Mouse (Mus musculus): ENCODE measurements at regions not wholly inside any gene's neighbourhood (a gene's known extent, or its start where the extent isn't known, plus 50 kb on each side); places are given as distances from the start of the nearest gene placed in this dataset.
"Not testable (repeated sequence)": the region's sequence is repeated elsewhere in the genome, so short reads cannot be mapped to it uniquely, and the experiment has no call there.

DNA sequence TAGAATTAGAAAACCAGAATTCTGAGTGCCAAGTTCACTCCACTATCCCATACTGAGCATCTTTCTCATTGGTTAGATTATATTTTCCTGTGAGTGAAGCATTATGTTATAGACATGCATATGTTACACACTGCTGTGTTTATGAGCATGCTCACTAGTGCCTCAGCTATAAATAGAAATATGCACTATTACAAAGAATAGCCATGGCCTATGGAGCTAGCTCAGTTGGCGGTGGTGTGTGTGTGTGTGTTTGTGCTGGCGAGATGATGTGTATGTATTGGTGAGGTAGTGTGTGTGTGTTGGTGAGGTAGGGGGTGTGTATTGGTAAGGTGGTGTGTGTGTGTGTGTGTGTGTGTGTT lies 106.2 kb downstream of the Sec31a start:
- WGBS: 88% methylated on average over 2 of the region's 2 CpGs
- Histone ChIP-seq H3K27me3 (no peaks in the 10 kb centered on the region), H3K9ac (no peak overlapping the region), H3K36me3 (no peaks in the 10 kb centered on the region), H3K9me3 (no peaks in the 10 kb centered on the region), H3K27ac (no peak overlapping the region), H3K4me3 (no peak overlapping the region), H3K4me1 (no peaks in the 10 kb centered on the region), H3K4me2 (no peak overlapping the region)
- no peak for ATAC-seq (ENCODE audit: insufficient number of reproducible peaks, insufficient read depth, low FRiP score, low TSS enrichment, low read depth)

DNA sequence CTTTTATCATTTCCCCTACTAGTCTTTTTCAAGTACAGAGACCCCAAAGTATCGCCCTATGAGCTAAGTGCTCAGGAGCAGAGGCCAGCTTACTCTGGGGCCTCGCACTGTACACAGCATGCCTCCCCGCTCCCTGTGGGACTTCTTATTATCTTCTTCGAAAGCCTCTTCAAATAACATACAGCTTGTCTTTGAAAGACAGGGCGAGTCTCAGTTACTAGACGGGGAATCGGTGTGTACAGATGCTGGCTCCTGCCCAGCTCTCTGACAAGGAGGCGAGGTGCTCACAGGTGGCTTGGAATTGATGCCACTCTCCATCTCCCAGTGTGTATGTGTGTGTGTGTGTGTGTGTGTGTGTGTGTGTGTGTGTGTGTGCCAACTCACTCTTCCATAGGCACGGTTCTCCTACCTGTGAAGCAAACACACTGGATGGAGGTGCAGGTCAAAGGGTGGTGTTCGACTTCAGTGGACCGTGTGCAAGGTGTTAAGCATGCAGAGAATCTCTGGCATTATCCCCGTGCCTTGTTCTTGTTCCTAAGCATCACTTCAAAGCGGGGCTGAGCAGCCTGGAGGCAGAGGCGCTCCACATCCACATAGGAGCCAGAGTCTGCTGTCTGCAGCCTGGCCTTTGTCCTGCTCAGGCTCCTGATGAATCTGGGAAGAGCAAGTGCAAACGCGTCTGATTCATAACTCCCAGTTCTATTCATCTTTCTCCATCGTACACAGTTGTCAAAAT lies 106.8 kb downstream of the Sec31a start:
- H3K36me3 ChIP-seq: no peaks in the 10 kb centered on the region
- no peak overlapping the region for H3K4me2 ChIP-seq
- H3K9me3 ChIP-seq: no peaks in the 10 kb centered on the region
- no peak overlapping the region for H3K4me3 ChIP-seq
- ATAC-seq (ENCODE audit: insufficient number of reproducible peaks, insufficient read depth, low FRiP score, low TSS enrichment, low read depth): no peak
- H3K27ac ChIP-seq: no peak overlapping the region
- H3K9ac ChIP-seq: no peak overlapping the region
- no peaks in the 10 kb centered on the region for H3K4me1 ChIP-seq
- H3K27me3 ChIP-seq: no peaks in the 10 kb centered on the region
- 62% methylated on average over 17 of the region's 17 CpGs for WGBS

DNA sequence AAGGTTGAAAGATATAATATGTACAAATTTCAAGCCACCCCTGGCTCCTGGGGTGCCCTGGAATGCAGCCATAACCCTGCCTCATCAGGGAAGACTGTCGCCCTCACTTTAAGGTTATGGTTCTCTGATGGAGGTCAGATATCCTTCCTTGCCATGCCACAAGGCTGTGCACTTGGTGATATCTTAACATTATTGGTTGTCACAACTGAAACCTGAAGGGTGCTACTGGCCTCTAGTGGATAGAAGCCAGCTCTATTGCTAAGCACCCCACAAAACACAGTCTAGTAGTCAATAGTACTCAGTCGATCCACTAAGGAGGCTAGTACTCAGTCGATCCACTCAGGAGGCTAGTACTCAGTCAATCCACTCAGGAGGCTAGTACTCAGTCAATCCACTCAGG lies 111.6 kb downstream of the Sec31a start:
- Histone ChIP-seq H3K4me3 (no peak overlapping the region), H3K27ac (no peak overlapping the region), H3K27me3 (no peaks in the 10 kb centered on the region), H3K9me3 (no peaks in the 10 kb centered on the region), H3K4me1 (no peaks in the 10 kb centered on the region), H3K9ac (no peak overlapping the region), H3K4me2 (no peak overlapping the region), H3K36me3 (no peaks in the 10 kb centered on the region)
- WGBS: 67% methylated on average over 3 of the region's 3 CpGs
- ATAC-seq (ENCODE audit: insufficient number of reproducible peaks, insufficient read depth, low FRiP score, low TSS enrichment, low read depth): no peak

DNA sequence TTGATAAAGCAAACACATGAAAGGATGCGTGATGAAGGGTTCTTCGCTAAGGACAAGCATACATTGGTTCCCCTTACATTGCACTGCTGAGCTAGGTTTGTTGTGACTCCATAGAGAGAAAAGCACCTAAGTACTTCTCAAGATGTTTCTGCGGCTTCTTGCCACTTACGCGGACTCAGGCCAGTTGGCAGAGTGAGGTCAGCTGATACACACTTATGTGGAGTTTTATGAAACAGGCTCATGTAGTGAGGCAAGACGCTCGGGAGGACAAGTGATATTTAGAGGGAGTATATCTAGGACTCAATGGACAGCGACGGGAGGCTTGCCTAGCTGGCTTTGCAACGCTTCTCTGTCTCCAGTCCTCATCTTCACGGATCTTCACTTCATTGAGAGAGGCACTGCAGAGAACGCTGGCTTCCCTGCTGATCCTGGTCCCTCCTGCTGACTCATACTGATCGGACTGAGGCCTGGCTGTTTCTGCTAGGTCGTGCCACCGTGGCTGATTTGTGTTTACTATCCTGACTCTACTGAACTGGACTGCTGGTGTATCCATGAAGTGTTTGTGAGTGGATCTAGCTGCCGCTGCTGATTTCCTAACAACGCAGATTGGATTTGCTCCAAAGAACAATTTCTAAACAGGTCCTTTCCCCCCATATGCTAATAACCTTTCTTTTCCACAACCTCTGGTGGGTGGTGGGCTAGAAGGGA lies 113.8 kb downstream of the Sec31a start:
- H3K4me1 ChIP-seq: no peaks in the 10 kb centered on the region
- H3K4me2 ChIP-seq: no peak overlapping the region
- no peaks in the 10 kb centered on the region for H3K27me3 ChIP-seq
- no peak for ATAC-seq (ENCODE audit: insufficient number of reproducible peaks, insufficient read depth, low FRiP score, low TSS enrichment, low read depth)
- H3K4me3 ChIP-seq: no peak overlapping the region
- no peak overlapping the region for H3K9ac ChIP-seq
- H3K36me3 ChIP-seq: no peaks in the 10 kb centered on the region
- 77% methylated on average over 17 of the region's 17 CpGs for WGBS
- peaks cover 7% of the 10 kb centered on the region; the same call in 1 of the 2 replicates for H3K9me3 ChIP-seq
- H3K27ac ChIP-seq: no peak overlapping the region

DNA sequence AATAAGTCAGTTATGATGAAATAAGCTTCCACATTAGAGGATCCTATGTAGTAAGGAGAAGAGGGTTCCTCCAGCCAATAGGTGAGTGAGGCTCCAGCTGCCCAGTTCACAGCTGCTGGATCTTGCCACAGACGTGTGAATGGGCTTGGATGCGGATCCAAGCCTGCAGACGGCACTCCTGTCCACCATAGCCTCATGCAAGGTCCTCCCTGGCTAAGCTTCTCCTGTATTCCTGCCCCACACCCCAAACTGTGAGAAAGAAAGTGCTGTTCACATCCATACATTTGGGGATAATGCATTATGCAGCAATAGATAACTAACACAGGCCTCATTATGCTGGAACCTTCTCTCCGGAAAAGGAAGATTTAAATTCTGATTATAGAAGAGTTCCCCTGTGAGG lies 116.9 kb downstream of the Sec31a start:
- peaks cover 7% of the 10 kb centered on the region; the same call in 1 of the 2 replicates for H3K9me3 ChIP-seq
- no peak overlapping the region for H3K27ac ChIP-seq
- ATAC-seq (ENCODE audit: insufficient number of reproducible peaks, insufficient read depth, low FRiP score, low TSS enrichment, low read depth): no peak
- no peak overlapping the region for H3K9ac ChIP-seq
- H3K27me3 ChIP-seq: no peaks in the 10 kb centered on the region
- H3K4me1 ChIP-seq: no peaks in the 10 kb centered on the region
- no peak overlapping the region for H3K4me3 ChIP-seq
- no peak overlapping the region for H3K4me2 ChIP-seq
- no peaks in the 10 kb centered on the region for H3K36me3 ChIP-seq
- WGBS: 83% methylated on average over 4 of the region's 4 CpGs

DNA sequence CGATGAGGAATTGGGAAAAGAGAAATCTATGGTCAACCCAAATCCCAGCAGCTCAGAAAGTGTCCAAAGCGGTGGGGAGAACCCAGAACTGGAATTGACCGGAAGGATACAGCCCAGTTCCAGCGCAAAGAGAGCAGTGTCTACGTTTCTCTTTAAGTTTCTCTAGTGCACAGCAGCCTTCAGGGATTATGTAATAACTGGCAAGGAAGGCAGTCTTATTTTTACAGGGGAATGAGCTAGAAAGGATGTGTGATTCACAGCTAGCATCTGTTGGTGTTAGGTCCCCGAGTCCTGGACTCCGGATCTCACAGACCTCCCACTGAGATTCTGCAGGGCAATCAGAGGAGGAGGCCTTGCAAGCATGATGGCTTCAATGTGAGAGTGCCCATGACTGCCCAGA lies 121.8 kb downstream of the Sec31a start:
- Histone ChIP-seq H3K4me2 (no peak overlapping the region), H3K9me3 (peaks cover 5% of the 10 kb centered on the region; the same call in 1 of the 2 replicates), H3K36me3 (no peaks in the 10 kb centered on the region), H3K9ac (no peak overlapping the region), H3K4me1 (no peaks in the 10 kb centered on the region), H3K27ac (no peak overlapping the region), H3K4me3 (no peak overlapping the region), H3K27me3 (no peaks in the 10 kb centered on the region)
- 81% methylated on average over 7 of the region's 7 CpGs for WGBS
- ATAC-seq (ENCODE audit: insufficient number of reproducible peaks, insufficient read depth, low FRiP score, low TSS enrichment, low read depth): no peak

DNA sequence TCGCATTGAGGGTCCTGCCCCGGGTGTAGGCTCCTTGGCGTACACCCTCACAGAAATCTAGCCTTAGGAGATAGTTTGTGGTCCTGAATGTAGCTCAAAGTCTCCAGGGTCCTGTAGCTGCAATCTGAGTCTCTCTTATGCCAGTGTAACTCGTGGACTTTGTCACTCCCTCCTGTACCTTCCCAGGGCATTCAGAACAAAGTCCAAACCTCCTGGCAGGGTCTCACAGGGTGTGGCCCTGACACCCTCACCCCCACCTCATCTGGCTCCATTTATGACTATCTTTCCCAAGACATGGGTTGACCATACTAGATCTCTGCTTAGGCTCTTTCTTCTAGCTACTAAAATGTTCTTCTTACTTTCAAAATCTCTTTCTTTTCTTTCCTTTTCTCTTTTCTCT lies 120.6 kb upstream of the Tmem150c start:
- no peak overlapping the region for H3K27ac ChIP-seq
- no peaks in the 10 kb centered on the region for H3K36me3 ChIP-seq
- no peak overlapping the region for H3K4me3 ChIP-seq
- no peak for ATAC-seq (ENCODE audit: insufficient number of reproducible peaks, insufficient read depth, low FRiP score, low TSS enrichment, low read depth)
- no peaks in the 10 kb centered on the region for H3K9me3 ChIP-seq
- H3K27me3 ChIP-seq: no peaks in the 10 kb centered on the region
- no peaks in the 10 kb centered on the region for H3K4me1 ChIP-seq
- WGBS: 85% methylated on average over 4 of the region's 4 CpGs
- no peak overlapping the region for H3K9ac ChIP-seq
- H3K4me2 ChIP-seq: no peak overlapping the region

DNA sequence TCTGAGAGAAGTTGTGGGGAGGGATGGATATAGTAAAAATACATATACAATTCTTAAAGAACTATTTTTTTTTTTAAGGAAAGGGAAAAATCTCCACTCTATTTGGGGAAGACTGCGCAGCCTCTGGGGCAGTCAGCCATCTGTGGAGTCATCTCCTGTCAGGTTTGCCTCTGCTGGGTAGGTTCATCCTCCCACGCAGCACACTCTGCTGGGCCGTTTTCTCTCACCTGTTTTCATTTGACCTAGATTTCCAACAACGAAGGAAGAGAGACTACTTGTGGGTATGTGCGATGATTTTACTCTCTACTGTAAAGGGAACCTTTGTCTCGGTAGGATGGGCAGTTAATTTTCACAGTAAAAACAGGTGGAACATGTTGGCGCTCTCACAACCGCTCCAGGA lies 119.9 kb upstream of the Tmem150c start:
- 87% methylated on average over 8 of the region's 8 CpGs for WGBS
- H3K27me3 ChIP-seq: no peaks in the 10 kb centered on the region
- H3K27ac ChIP-seq: no peak overlapping the region
- H3K9ac ChIP-seq: no peak overlapping the region
- H3K4me3 ChIP-seq: no peak overlapping the region
- peaks cover 5% of the 10 kb centered on the region for H3K4me1 ChIP-seq
- ATAC-seq (ENCODE audit: insufficient number of reproducible peaks, insufficient read depth, low FRiP score, low TSS enrichment, low read depth): no peak
- no peaks in the 10 kb centered on the region for H3K36me3 ChIP-seq
- no peaks in the 10 kb centered on the region for H3K9me3 ChIP-seq
- no peak overlapping the region for H3K4me2 ChIP-seq

DNA sequence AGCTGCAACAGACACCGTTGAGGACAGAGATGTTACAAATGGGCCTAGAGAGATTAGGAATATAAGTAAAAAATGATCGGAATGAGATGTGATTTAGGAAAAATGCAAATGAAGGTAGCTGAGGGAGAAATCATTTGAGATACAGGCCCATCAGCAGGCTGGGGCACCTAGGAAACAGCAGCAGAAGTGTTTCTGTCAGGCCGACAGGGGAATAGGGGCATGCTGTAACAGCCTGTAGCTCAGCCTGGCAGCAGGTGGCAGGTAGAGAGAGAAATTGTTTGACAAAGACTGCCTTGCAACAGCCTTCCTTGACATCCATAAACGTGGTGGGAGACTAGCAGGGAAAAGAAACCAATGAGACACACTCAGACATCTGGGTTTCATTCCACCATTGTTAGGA lies 115.1 kb upstream of the Tmem150c start:
- no peak overlapping the region for H3K9ac ChIP-seq
- H3K4me3 ChIP-seq: no peak overlapping the region
- peaks cover 5% of the 10 kb centered on the region for H3K4me1 ChIP-seq
- H3K4me2 ChIP-seq: no peak overlapping the region
- no peak for ATAC-seq (ENCODE audit: insufficient number of reproducible peaks, insufficient read depth, low FRiP score, low TSS enrichment, low read depth)
- H3K27ac ChIP-seq: no peak overlapping the region
- H3K9me3 ChIP-seq: no peaks in the 10 kb centered on the region
- H3K27me3 ChIP-seq: no peaks in the 10 kb centered on the region
- H3K36me3 ChIP-seq: no peaks in the 10 kb centered on the region
- 56% methylated on average over 4 of the region's 4 CpGs for WGBS

DNA sequence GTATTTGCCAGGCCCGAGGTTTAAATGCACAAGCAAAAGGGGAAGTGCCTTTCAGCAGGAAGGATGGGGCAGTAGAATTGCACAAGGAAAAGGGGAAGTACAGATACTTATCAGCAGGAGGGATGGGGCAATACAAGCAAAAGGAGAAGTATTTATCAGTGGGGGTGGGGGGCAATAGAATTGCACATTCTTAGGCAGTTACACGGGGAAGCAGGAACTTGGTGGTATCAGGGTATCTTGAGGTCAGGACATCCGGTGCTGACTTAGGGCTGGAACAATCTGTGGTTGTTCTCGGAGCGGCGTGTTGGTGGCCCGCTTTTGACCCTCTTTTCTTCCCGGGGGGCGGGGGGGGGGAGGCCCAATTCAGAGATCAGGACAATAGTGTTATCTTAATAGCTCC lies 112.4 kb upstream of the Tmem150c start:
- H3K9me3 ChIP-seq; H3K36me3 ChIP-seq; H3K27me3 ChIP-seq; H3K27ac ChIP-seq; H3K4me2 ChIP-seq; ATAC-seq (ENCODE audit: insufficient number of reproducible peaks, insufficient read depth, low FRiP score, low TSS enrichment, low read depth); H3K9ac ChIP-seq; H3K4me3 ChIP-seq: not testable (repeated sequence)
- peaks cover 20% of the 10 kb centered on the region for H3K4me1 ChIP-seq
- 82% methylated on average over 9 of the region's 9 CpGs for WGBS

DNA sequence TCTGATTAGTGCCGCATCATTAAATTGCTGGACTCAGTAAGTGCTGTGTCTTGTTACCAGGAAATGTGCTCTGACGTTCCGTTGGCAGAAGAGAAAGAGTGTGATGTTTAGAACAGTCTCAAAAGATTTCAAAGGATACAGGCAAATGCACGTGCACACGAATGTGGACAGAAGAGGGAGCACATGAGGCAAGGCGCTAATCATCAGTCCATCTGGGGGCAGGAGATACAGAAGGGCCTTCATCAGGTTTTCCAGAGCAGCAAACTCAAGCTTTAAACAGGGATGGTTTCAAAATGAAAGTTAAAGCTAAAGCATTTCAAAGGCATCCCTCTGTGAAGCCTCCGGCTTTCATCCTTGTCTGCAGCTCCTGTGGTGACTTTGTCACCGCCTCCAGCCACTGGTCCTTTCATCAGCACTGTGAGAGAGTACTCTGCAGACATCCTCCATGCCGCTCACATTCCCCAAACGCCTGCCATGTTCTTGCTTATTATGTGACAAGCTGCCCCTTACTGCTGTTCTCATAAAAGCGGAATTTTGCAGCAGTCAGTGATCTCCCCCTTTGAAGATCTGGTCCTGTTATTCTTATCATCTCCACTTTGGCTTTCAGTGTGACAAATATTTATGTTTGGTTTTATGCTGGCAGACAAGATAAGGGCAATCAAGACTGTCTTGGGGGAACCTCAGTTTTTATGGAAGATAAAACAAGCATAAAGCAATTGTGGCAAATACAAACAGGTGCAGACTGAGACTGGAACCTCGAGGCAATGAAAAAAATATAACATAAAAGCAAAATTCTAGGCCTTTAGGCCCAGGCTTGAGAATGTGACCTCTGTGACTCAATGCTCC lies 111.5 kb upstream of the Tmem150c start:
- no peak for ATAC-seq (ENCODE audit: insufficient number of reproducible peaks, insufficient read depth, low FRiP score, low TSS enrichment, low read depth)
- Histone ChIP-seq H3K4me1 (peaks cover 29% of the 10 kb centered on the region), H3K27ac (no peak overlapping the region), H3K27me3 (no peaks in the 10 kb centered on the region), H3K4me3 (no peak overlapping the region), H3K4me2 (no peak overlapping the region), H3K9me3 (no peaks in the 10 kb centered on the region), H3K9ac (no peak overlapping the region), H3K36me3 (no peaks in the 10 kb centered on the region)
- 50% methylated on average over 12 of the region's 12 CpGs for WGBS

All from embryonic facial prominence, embryonic 13.5 days (tissue).